In genomic region chr2:32295285-32295684, GRCm38 (mm10) we compare ENCODE assay signal across 21 mouse cellular contexts. TPM values are rescaled to one million over a fixed set of nuclear protein-coding genes. Genes with fewer than 3 reads are reported as not detected.
"Had no signal": no experiment of that assay in that cellular context is flagged by ENCODE, and none has a peak within 500 bp of the region (broad histone marks: within the 10 kb centered on the region; RNA-seq: fewer than 3 reads in every experiment).

No protein-coding gene starts in this region.

- ATAC-seq: midbrain, embryonic 13.5 days; midbrain, embryonic 16.5 days had no signal

- DNase-seq: kidney, adult 11 months; kidney, adult 8-10 months; kidney, postnatal 10 days; kidney, postnatal 36 days; layer of hippocampus, postnatal 36 days; left cerebral cortex, postnatal 4 days; lung, adult 2 months; thymus, postnatal 36 days had no signal

- H3K27me3 ChIP-seq: kidney, embryonic 15.5 days; limb, embryonic 12.5 days; limb, embryonic 15.5 days; liver, embryonic 15.5 days; megakaryocyte, embryonic 14.5 days; midbrain, embryonic 13.5 days; neural tube, embryonic 13.5 days had no signal

- H3K9me3 ChIP-seq: kidney, embryonic 15.5 days; limb, embryonic 12.5 days; limb, embryonic 15.5 days; liver, embryonic 15.5 days; megakaryocyte, embryonic 14.5 days; midbrain, embryonic 10.5 days; midbrain, embryonic 13.5 days; neural tube, embryonic 13.5 days had no signal

- H3K9ac ChIP-seq: kidney, embryonic 15.5 days; limb, embryonic 12.5 days; limb, embryonic 15.5 days; liver, embryonic 15.5 days; midbrain, embryonic 13.5 days; neural tube, embryonic 13.5 days had no signal

- H3K27ac ChIP-seq: kidney, embryonic 15.5 days; left cerebral cortex, adult 2 months; limb, embryonic 12.5 days; limb, embryonic 15.5 days; liver, embryonic 15.5 days; midbrain, embryonic 10.5 days; midbrain, embryonic 13.5 days; neural tube, embryonic 13.5 days had no signal

- H3K4me1 ChIP-seq: kidney, embryonic 15.5 days; limb, embryonic 12.5 days; midbrain, embryonic 10.5 days; midbrain, embryonic 13.5 days had no signal

- H3K4me2 ChIP-seq: kidney, embryonic 15.5 days; limb, embryonic 12.5 days; limb, embryonic 15.5 days; liver, embryonic 11.5 days; liver, embryonic 15.5 days; midbrain, embryonic 13.5 days; neural tube, embryonic 13.5 days had no signal

- H3K4me3 ChIP-seq: kidney, embryonic 15.5 days; left cerebral cortex, adult 2 months; limb, embryonic 12.5 days; limb, embryonic 15.5 days; liver, embryonic 15.5 days; megakaryocyte, embryonic 14.5 days; midbrain, embryonic 10.5 days; midbrain, embryonic 13.5 days; myocyte; neural tube, embryonic 13.5 days had no signal

RNA-seq across cellular contexts. Expression of gene Dnm1, which starts 57.9 kb away (rescaled TPM):
- total RNA-seq: monocyte, adult 5-6 weeks had no signal
